Mouse (Mus musculus): ENCODE measurements at regions not wholly inside any gene's neighbourhood (a gene's known extent, or its start where the extent isn't known, plus 50 kb on each side); places are given as distances from the start of the nearest gene placed in this dataset.

DNA sequence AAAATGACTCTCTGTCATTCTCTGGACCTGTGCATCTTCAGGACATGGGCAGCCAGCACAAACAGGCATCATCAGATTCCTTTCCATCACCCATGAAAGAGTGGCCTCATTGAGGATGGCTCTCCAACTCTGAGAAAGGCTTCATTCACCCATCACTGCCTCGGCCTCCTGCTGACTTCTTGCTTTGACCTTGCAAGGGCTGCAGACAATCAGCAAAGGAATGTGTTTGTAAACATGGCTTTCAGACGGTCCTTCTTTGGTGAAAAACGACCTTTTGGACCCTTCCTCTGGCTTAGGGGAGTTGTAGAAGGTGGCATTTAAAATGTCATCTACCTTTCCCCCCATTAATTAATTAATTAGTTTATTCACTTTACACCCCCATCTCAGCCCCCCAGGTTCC, 134.3 kb downstream of the Moxd1 start:
- intact Hi-C loops (cut with DNase I; ENCODE audit: low total_unique reads): no loop called here
- no peak for DNase-seq

DNA sequence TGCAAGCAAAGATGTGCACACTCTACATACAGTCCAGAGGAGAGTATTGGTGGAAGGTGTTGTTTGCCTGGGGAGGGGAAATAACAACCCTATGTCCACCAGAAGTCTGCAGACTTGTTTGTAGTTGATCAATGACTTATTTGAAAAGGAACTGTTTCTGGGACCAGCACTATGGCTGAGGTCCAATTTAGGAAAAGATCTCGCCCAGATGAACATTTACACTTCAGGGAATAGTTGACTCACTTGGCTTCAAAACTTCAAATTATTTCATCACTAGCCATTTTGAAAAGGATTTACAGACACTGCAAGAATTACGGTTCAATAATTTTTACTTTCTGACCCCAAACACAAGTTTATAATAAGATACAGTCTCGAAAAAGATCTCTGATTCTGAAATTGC, 138.1 kb downstream of the Moxd1 start:
- intact Hi-C loops (cut with DNase I; ENCODE audit: low total_unique reads): no loop called here
- DNase-seq: no peak

DNA sequence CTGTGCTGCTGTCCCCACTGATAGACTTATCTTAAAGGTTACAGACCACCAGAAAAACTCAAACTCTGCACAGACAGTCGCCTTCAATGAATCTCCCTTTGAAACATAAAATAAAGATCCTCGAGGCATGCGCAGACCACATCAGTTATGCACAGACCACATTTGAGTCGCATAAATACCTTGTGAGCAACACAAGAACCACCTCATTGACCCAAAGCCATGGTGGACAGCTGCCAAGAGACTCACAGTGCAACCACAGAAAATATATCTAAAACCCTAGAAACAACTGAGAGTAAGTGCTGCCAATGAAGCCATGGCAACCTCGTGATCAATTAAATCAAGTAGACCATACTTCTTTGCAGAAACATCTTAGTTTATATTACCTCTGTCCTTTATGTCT, 142.1 kb downstream of the Moxd1 start:
- no peak for DNase-seq
- intact Hi-C loops (cut with DNase I; ENCODE audit: low total_unique reads): no loop called here

DNA sequence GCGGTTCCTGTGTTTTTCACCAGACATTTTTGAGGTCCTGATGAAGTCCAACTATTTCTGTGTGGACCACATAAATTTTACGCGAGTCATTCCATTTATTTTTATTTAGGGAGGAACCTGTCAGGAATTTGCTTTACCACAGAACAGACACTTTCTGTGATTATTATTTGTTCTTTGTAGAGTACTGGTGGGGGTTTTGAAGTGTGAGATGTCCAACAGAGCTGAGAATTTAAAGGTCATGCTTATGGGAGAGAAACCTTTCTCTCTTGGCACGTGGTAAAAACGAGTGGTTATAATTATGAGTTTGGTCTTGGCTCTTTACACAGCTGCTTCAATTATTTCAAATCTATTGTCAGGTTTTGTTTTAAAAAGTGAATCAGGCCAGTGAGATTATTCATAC, 143.7 kb downstream of the Moxd1 start:
- DNase-seq: no peak
- intact Hi-C loops (cut with DNase I; ENCODE audit: low total_unique reads): no loop called here

DNA sequence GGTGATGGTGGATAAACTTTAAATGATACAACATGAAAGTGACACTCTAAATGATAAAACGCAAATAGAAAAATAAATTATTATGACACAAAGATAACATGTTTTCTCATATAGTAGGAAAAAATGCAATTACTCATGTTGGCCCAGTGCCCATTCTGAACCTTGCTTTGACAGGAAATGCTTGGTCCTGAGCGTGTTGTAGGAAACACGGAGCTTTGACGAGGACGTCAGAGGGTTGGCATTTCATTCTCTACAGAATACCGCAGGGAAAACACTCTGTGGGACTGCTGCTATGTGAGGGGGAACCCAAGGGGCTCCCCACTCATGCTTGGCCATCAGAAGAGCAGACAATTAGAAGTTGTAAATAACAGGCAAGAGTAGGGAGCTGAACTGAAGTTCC, 150.6 kb downstream of the Moxd1 start:
- intact Hi-C loops (cut with DNase I; ENCODE audit: low total_unique reads): no loop called here

DNA sequence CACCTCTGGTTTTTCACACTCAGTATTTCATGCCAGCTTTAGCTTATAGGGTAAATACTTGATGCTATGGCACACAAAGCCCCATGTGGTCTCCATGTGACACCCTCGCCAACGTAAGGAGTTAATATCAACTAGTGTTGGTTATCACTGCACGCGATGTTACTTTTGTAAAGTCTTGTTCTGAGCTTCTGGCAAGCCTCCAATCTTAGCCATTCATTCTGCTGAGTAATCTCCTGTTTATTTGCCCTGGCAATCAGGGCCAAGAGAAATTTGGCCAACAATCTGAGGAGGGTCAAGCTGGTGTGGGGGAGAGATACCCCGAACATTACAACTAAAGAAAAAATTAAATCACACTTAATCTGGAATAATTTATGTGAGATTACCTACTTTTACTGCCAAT, 156.0 kb downstream of the Moxd1 start:
- intact Hi-C loops (cut with DNase I; ENCODE audit: low total_unique reads): no loop called here
- DNase-seq: no peak

More for the DNA sequence above, 150.6 kb downstream of the Moxd1 start:
- DNase-seq: no peak

DNA sequence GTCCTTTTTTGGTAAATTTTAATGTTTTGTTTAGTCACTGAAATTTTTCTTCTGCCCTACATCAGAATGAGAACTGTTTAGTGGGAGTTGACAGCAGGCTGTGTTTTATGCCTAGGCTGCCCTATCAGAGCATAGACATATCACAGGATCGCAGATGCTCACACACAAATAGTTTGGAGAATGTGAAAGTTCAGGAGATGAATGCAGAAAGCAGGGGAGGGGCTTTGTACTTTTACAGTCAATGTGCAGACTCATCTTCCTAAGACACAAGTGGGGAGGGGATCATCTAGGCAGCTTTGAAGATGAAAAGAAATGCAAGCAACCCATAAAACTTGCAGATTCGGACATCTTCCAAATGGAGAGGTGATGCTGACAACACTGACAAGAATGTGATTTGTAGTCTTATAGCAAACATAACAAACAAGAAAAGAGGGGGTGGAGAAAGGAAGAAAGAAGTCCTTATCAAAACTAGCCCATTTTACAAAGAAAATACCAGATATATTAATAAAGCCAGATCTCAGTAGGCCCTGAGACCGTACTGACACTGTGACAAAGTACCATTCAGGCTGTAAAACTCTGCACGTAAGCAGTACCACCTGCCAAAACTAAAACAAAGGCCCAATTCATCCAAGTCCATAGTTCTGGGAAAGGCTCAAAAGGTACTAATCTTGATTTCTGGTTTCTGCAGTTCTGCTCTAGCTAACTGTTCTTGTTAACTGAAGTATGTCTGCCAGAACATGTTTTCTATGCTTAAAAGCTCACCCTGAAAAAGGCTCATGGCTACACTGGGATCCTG, 157.4 kb downstream of the Moxd1 start:
- intact Hi-C loops (cut with DNase I; ENCODE audit: low total_unique reads): loop anchor here (10.0 kb wide), 1 partner anchor 244 kb away; no protein-coding TSS in a partner anchor
- DNase-seq: no peak

DNA sequence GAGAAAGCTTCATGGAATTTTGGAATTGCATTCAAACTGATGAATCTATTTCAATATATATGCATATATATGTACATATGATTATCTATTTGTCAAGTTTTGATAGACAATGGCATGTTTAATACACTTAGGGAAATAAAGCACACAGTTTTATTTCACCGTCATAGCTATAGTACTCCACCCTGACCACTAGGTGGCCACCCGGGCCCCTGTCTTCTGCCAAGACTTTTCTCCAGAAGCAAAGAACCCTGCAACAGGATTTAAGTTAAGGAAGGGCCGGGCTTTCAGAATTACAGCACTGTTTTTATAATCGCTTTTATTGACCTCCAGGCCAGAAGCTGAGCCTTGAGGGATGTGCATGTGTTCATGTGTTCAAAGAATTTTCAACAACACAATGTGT, 158.6 kb downstream of the Moxd1 start:
- DNase-seq: peak; percentile 62
- intact Hi-C loops (cut with DNase I; ENCODE audit: low total_unique reads): loop anchor here (10.0 kb wide), 1 partner anchor 243 kb away; no protein-coding TSS in a partner anchor

DNA sequence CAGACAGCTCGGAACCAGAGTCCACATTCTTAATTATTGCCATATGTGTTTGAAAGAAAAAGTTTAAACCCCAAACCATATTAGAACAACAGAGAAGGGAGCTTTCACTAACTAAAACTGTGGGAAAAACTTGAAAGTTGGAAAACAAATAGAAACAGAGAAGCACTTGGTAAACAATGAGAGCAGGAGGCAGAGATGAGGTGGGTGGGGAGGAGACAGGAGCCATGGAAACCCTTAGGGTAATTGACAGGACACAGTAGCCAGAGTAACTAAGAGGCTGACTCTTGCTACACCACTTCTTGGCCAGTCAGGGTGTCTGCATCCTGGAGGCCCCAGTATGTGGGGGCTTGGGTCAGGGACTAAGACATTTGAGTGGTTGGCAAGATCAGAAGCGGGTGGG, 160.7 kb downstream of the Moxd1 start:
- DNase-seq: peak; percentile 13
- intact Hi-C loops (cut with DNase I; ENCODE audit: low total_unique reads): loop anchor here (10.0 kb wide), 1 partner anchor 241 kb away; no protein-coding TSS in a partner anchor

DNA sequence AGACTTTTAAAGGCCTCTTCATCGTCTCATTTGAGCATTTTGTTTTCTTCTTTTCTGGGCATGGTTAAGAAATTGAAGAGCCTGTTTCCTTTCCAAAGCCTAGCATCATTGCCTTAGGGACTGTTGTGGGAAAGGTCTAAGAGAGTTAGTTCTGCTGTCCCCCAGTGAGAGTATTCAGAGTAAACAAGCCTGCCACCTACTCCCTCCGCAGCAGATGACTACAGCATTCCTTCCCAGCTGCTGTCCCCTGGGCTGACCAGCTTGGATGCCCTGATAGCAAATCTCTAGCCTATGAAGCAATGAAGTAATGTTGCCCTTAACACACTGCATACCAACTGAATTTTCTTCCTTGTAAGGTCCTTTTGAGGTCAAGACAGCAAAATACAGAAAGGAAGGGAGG, 164.9 kb downstream of the Moxd1 start:
- intact Hi-C loops (cut with DNase I; ENCODE audit: low total_unique reads): loop anchor here (10.0 kb wide), 1 partner anchor 237 kb away; no protein-coding TSS in a partner anchor
- DNase-seq: peak; percentile 11

DNA sequence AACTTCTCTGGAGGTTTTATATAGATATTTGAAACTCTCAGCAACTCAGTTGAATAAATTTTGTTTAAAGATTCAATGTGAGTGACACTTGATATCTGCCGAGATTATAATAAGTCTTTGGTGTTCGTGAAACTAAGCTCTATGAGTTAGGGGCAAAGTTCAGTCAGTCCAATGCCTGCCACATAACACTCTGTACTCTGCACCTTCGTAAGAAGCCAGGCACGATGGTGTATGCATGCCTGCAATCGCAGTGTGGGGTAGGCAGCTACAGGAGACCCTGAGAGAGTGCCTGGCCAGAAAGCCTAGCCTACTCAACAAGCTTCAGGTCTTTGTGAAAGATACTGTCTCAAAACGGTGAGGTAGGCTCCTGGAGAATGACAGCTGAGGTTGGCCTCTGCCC, 167.7 kb downstream of the Moxd1 start:
- DNase-seq: no peak
- intact Hi-C loops (cut with DNase I; ENCODE audit: low total_unique reads): no loop called here

DNA sequence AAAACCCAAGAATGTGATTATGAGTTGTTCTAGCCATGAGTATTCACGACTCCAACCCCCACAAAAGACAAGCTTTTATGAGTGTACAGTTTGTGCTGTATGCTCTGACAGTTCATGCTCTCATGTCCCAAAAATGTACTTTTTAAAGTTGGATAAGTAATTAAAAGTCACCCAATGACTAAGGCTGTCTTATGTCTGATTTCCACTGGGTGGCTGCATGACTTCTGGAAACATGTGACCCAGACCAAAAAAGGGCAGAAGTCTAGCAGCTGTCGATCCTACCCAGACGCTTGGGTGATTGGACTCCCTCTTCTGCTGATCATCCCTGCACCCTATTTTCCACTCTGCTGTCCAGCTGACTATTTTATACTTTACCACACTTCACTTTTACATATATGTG, 168.7 kb downstream of the Moxd1 start:
- no peak for DNase-seq
- intact Hi-C loops (cut with DNase I; ENCODE audit: low total_unique reads): no loop called here

DNA sequence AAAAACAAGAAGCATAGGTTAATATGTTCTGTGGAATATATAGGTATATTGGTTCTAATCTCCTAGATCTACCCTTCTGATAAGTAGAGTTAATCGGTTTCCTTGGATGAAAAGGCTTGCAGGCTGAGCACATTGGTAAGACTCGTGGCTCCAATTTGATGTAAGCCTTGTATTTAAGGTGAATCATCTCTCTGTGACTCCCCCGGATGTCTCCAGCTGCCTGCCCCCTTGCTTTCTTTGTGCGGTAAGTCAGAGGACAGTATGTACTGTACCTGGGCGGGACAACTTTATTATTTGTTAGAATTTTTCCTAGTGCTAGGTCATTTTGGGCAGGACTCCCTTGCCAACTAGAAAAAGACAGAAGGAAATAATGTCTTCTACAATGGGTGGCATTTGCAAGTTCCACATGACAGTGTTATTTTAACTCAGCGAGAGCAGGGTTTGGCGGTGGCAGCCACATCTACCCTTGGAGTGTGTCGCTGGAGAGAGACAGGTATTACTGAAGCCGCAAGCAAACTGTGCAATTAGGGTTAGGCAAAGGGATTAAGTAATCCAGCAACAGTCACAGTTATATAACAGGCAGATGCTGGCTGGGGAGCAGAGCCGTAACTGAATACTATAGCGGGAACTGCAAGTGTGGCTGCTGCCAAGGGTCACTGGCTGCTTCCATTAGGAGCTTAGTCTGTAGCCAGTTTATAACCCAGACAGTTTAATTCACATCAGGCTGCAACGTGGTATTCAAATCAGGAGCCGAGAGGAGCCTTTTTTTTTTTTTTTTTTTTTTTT, 172.9 kb downstream of the Moxd1 start:
- DNase-seq: peak; percentile 67
- intact Hi-C loops (cut with DNase I; ENCODE audit: low total_unique reads): no loop called here

DNA sequence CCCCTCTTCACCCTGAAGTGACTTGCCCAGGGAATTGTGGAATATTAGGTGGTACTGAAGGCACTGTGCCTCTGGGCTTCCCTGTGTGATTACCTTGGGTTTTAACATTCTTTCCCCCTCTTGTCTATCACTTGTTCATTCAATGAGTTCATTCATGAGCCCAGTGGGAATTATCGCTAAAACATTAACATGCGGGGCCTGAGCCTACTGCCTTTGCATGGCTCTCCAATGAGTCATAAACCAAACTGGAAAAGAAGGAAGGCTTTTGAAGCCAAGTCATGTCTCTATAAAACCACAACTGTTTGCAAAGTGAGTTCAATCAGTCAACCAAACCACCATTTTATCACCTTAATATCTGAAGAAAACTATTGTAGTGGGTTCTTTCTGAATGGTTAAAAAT, 173.8 kb downstream of the Moxd1 start:
- intact Hi-C loops (cut with DNase I; ENCODE audit: low total_unique reads): no loop called here
- no peak for DNase-seq

DNA sequence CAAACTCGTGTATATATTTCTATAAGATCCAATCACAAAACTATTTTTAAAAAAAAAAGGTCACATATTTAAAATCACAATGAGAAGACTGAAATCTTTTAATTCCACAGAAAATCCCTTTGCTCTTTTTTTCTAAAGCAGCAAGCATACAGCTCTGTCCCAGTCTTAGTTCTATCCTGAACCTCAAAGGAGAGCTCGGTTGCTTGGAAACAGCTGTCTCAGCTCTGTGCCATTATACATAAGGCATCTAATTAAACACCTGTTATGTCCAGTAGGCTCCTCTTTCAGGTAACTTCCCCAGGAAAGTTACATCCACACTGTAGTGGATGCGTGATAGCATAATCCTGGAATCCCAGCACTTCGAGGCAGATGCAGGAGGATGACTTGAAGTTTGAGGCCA, 181.5 kb downstream of the Moxd1 start:
- intact Hi-C loops (cut with DNase I; ENCODE audit: low total_unique reads): no loop called here
- DNase-seq: no peak

DNA sequence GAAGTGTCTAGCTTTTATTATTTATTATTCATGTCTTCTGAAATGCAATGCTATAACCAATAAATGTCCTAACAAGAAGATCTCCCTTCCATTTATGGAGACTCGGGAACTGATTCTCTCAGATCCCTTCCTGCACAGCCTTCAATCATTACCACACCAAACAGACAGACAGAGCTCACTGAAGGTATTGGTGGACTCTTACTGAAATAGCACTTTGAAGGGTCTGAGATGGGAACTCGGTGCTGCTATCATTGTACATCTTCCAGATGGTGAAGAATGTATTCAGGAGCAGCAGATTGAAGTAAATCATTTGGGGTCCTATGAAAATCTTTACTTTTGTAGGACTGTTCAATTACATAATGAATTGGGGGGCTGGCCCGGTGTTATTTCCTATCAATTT, 183.6 kb downstream of the Moxd1 start:
- DNase-seq: no peak
- intact Hi-C loops (cut with DNase I; ENCODE audit: low total_unique reads): no loop called here

DNA sequence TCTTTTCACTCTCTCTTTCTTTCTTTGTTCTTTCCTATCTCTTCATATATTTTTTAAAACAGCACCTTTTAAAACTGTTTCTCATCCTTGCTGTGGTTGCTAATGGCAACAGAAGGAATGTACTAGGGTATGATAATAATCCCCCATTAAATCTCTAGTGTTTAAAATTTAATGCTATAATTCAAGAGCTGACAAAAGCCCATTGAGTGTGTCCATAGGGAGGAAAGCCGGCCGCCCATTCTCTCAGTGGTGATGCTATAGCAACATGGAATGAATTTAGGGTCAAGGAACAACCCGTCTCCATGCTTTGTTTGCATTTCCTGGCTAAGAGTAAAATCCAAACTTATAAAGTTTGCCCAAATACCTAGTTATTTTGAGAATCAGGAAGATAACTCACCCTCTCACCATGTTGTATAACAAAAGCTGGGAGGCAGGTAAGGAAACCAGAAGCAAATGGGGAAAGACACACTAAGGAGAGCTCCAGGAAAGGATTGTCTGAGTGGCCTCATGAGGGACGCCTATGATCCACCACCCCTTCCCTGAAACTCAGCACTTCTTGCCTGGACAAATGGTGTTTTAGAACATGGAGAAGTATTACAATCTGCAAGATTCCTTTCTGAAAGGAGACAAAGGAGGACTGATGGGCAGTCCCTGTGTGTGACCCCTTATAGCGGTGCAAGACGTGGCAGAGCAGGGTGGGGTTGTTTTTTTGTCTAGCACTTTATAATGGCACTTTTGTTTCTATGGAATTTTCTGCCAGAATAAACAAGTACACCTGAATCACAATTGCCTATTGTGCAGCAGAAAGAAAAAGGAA, 184.3 kb downstream of the Moxd1 start:
- intact Hi-C loops (cut with DNase I; ENCODE audit: low total_unique reads): no loop called here
- DNase-seq: no peak

DNA sequence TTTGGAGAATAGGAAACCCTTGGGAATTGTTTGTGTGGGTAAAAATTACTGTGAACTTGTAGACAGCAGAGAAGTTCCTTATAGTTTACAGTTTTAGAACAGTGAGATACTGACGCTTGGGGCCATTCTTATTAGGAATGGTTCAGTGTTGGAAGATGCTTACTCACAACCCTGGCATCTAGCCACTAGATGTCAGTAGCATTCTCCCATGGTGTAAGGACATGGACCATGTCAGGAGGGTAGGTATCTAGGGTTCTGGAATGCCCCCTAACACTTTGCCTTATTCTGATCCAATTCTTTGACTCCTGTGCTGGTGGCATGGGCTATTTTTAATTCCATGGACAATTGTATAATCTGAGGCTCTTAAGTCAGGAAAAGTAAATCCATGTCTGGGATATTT, 185.3 kb upstream of the Ccn2 start:
- intact Hi-C loops (cut with DNase I; ENCODE audit: low total_unique reads): no loop called here
- no peak for DNase-seq

DNA sequence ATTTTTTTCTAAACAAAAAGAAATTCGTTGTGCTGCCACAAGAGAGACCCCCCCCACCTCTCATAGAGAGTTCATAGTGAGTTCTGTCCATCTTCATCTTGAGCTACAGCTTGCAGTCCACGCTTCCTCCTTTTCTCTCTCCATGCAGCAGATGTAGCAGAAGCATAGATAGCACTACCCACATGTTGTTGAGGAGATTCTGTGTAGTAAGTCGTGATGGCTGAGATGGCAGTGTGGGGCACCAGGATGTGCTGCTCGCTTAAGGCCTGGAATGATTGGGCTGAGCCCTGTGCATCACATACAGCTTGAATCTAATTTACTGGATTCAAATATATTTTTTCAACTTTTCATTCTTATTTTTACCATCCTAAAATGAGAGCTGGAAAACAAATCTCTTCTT, 184.4 kb upstream of the Ccn2 start:
- intact Hi-C loops (cut with DNase I; ENCODE audit: low total_unique reads): no loop called here

DNA sequence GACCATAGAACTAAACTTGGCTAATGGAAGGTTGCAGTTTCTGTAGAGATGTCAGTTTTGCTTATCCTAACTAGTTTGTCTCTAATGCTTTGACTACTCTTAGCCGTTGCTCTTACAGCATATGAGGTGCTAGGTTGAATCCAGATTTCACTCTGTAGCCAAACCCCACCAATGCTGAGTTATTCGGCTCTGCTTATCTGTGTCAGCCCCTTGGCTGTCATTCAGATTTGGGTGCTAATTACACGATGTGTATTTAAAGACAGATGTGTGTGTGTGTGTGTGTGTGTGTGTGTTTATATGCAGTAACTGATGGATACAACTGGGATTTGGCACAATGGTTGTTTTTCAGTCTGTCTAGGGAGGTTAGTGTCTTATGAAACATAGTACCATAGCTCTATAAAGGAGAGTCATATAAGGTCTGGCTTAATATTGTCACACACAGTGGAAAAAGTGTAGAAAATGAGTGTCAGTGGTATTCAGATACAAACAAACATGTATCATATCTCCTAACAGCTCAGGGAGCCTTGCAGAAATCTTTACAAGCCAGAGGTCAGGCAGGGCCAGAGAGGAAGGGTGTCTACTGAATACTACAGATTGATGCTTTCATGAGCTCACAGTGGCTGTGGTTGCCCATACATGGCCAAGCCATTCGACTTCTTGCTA, 172.6 kb upstream of the Ccn2 start:
- no peak for DNase-seq
- intact Hi-C loops (cut with DNase I; ENCODE audit: low total_unique reads): no loop called here

More for the DNA sequence above, 184.4 kb upstream of the Ccn2 start:
- DNase-seq: no peak

Measured in gastrocnemius, postnatal 14 days (tissue).